Mouse (Mus musculus): Measurements from ENCODE around the gene E330017A01Rik. TPM values are rescaled to one million over a fixed set of nuclear protein-coding genes. Genes with fewer than 3 reads are reported as not detected.

The E330017A01Rik gene
- total RNA-seq, 4 experiments from 2014 or later, result not detected

GRCm38 (mm10) chr16:58663021-58663420, 24.5 kb upstream of the E330017A01Rik start:
- DNase-seq (ENCODE audit: low spot score), result no peak

- DNase-seq (ENCODE audit: low spot score), result no peak
Observed at GRCm38 (mm10) chr16:58662287-58662791, 23.8 kb upstream of the E330017A01Rik start.

- no peak for DNase-seq (ENCODE audit: low spot score)
Observed at GRCm38 (mm10) chr16:58661826-58662225, 23.3 kb upstream of the E330017A01Rik start.

GRCm38 (mm10) chr16:58658668-58659067, 20.1 kb upstream of the E330017A01Rik start:
- no peak for DNase-seq (ENCODE audit: low spot score)

GRCm38 (mm10) chr16:58656526-58656925, 18.0 kb upstream of the E330017A01Rik start:
- no peak for DNase-seq (ENCODE audit: low spot score)

- DNase-seq (ENCODE audit: low spot score), result no peak
Observed at GRCm38 (mm10) chr16:58655751-58656150, 17.2 kb upstream of the E330017A01Rik start.

- DNase-seq (ENCODE audit: low spot score), result no peak
Observed at GRCm38 (mm10) chr16:58649979-58650378, 11.4 kb upstream of the E330017A01Rik start.

GRCm38 (mm10) chr16:58638016-58638415, 523 bp downstream of the E330017A01Rik start:
- DNase-seq (ENCODE audit: low spot score), result no peak

- DNase-seq (ENCODE audit: low spot score), result no peak
Observed at GRCm38 (mm10) chr16:58637448-58637847, 1.1 kb downstream of the E330017A01Rik start.

- DNase-seq (ENCODE audit: low spot score), result no peak
Observed at GRCm38 (mm10) chr16:58635866-58636265, 2.7 kb downstream of the E330017A01Rik start.

GRCm38 (mm10) chr16:58629736-58630135, 8.8 kb downstream of the E330017A01Rik start:
- DNase-seq (ENCODE audit: low spot score), result no peak

GRCm38 (mm10) chr16:58628968-58629367, 9.6 kb downstream of the E330017A01Rik start:
- no peak for DNase-seq (ENCODE audit: low spot score)

GRCm38 (mm10) chr16:58628336-58628680, 10.2 kb downstream of the E330017A01Rik start:
- DNase-seq (ENCODE audit: low spot score), result no peak

GRCm38 (mm10) chr16:58627597-58628335, 10.8 kb downstream of the E330017A01Rik start:
- no peak for DNase-seq (ENCODE audit: low spot score)

- DNase-seq (ENCODE audit: low spot score), result peak; percentile 48
Observed at GRCm38 (mm10) chr16:58623944-58624343, 14.6 kb downstream of the E330017A01Rik start.

GRCm38 (mm10) chr16:58623114-58623513, 15.4 kb downstream of the E330017A01Rik start:
- no peak for DNase-seq (ENCODE audit: low spot score)

GRCm38 (mm10) chr16:58622377-58622776, 16.2 kb downstream of the E330017A01Rik start:
- DNase-seq (ENCODE audit: low spot score), result no peak

- no peak for DNase-seq (ENCODE audit: low spot score)
Observed at GRCm38 (mm10) chr16:58617346-58617745, 21.2 kb downstream of the E330017A01Rik start.

- no peak for DNase-seq (ENCODE audit: low spot score)
Observed at GRCm38 (mm10) chr16:58616878-58617277, 21.7 kb downstream of the E330017A01Rik start, which contains the start of gene Gm813. Gene Gm813, minus strand, starts transcription at chr16:58616978.

GRCm38 (mm10) chr16:58612969-58613368, 25.6 kb downstream of the E330017A01Rik start:
- no peak for DNase-seq (ENCODE audit: low spot score)

- no peak for DNase-seq (ENCODE audit: low spot score)
Observed at GRCm38 (mm10) chr16:58607101-58607500, 31.4 kb downstream of the E330017A01Rik start.

GRCm38 (mm10) chr16:58604680-58605079, 33.9 kb downstream of the E330017A01Rik start:
- no peak for DNase-seq (ENCODE audit: low spot score)

GRCm38 (mm10) chr16:58603831-58604230, 34.7 kb downstream of the E330017A01Rik start:
- no peak for DNase-seq (ENCODE audit: low spot score)

Measured in heart, adult 8-10 months (tissue).